Mouse (Mus musculus): Measurements from ENCODE around the gene Hist1h4i.
A peak's percentile ranks its signal among the peaks of the same experiment; 100 is the strongest.

Gene Hist1h4i

GRCm38 (mm10) chr13:22036986-22037385 is 4.2 kb downstream of the Hist1h4i start:
- DNase-seq (ENCODE audit: low spot score) = no peak

GRCm38 (mm10) chr13:22036149-22036956 is 4.8 kb downstream of the Hist1h4i start:
- peak; percentile 74 for DNase-seq (ENCODE audit: low spot score)

- peak; percentile 98 for DNase-seq (ENCODE audit: low spot score)
These were observed 5.7 kb downstream of the Hist1h4i start, which contains the start of the genes Hist1h2ah and Hist1h2bk for GRCm38 (mm10) chr13:22035267-22036148. Gene Hist1h2ah (minus strand): TSS chr13:22035568. Gene Hist1h2bk (plus strand): TSS chr13:22035870.

- DNase-seq (ENCODE audit: low spot score) = no peak
These were observed 6.5 kb downstream of the Hist1h4i start for GRCm38 (mm10) chr13:22034443-22035266.

GRCm38 (mm10) chr13:22033741-22034442 is 7.3 kb downstream of the Hist1h4i start:
- DNase-seq (ENCODE audit: low spot score) = no peak

- DNase-seq (ENCODE audit: low spot score) = no peak
These were observed 10.7 kb downstream of the Hist1h4i start for GRCm38 (mm10) chr13:22030493-22030892.

GRCm38 (mm10) chr13:22029928-22030327 is 11.2 kb downstream of the Hist1h4i start:
- DNase-seq (ENCODE audit: low spot score) = no peak

- peak; percentile 92 for DNase-seq (ENCODE audit: low spot score)
These were observed 12.3 kb downstream of the Hist1h4i start for GRCm38 (mm10) chr13:22028673-22029460.

GRCm38 (mm10) chr13:22026058-22027031 is 14.8 kb downstream of the Hist1h4i start:
- peak; percentile 89 for DNase-seq (ENCODE audit: low spot score)

- DNase-seq (ENCODE audit: low spot score) = peak; percentile 93
These were observed 18.9 kb downstream of the Hist1h4i start for GRCm38 (mm10) chr13:22022241-22022640.

GRCm38 (mm10) chr13:22021581-22021980 is 19.6 kb downstream of the Hist1h4i start:
- DNase-seq (ENCODE audit: low spot score) = no peak

GRCm38 (mm10) chr13:22020901-22021339 is 20.2 kb downstream of the Hist1h4i start:
- peak; percentile 81 for DNase-seq (ENCODE audit: low spot score)

- DNase-seq (ENCODE audit: low spot score) = no peak
These were observed 21.0 kb downstream of the Hist1h4i start for GRCm38 (mm10) chr13:22019934-22020835.

GRCm38 (mm10) chr13:22015479-22016450 is 25.4 kb downstream of the Hist1h4i start:
- DNase-seq (ENCODE audit: low spot score) = peak; percentile 95

GRCm38 (mm10) chr13:22014411-22014845 is 26.7 kb downstream of the Hist1h4i start:
- DNase-seq (ENCODE audit: low spot score) = no peak

GRCm38 (mm10) chr13:22013716-22014115 is 27.4 kb downstream of the Hist1h4i start:
- DNase-seq (ENCODE audit: low spot score) = no peak

- no peak for DNase-seq (ENCODE audit: low spot score)
These were observed 31.5 kb downstream of the Hist1h4i start, which contains the start of gene Prss16 for GRCm38 (mm10) chr13:22009642-22010041. Gene Prss16 (minus strand): TSS chr13:22009742.
